Mouse (Mus musculus) layer of hippocampus, postnatal 14 days (tissue): ENCODE measurements around the gene Gopc. TPM values are rescaled to one million over a fixed set of nuclear protein-coding genes. Genes with fewer than 3 reads are reported as not detected.
A peak's percentile ranks its signal among the peaks of the same experiment; 100 is the strongest.
"Not testable (repeated sequence)": the region's sequence is repeated elsewhere in the genome, so short reads cannot be mapped to it uniquely, and the experiment has no call there.

Experiments used
- DNase-seq, 2 experiments: peaks; one replicate each; pipeline ENCODE4 v3.0.0; 2021 to 2022; ENCODE audit warnings: low spot score in 2 of 2, mixed read lengths in 1 of 2
- total RNA-seq, 2 experiments: library from RNA; stranded (reverse); gene quantifications; 2 replicates each; pipeline ENCODE4 v1.2.3; 2021

The Gopc gene
- total RNA-seq, 2 experiments from 2014 or later: 44.7 to 45.1 TPM

DNA sequence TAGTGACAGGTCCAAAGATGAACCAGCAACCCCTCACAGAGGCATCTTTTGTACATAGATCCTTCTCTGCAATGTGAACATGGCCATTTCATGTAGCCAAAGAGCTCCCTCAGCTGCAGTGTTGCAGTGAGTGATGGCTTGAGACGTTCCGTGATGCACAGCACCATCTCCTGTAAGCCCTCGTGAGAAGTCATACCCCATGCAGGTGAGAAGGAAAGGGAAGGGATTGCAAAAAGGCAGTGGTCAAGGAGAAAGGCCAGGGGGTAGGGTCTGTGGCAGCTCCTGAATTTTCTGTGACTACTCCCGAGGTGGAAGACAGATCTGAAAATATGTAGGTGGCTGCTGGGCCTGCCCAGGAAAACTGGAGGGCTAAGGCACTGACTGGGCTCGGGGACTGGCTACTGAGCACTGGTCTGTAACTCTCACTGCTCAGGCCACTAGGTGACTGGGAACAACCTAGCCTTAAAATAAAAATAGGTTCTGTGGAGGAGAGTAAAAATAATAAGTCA, 7.1 kb upstream of the Gopc start, which contains the start of gene Nepn:
Nepn (plus strand) TSS at position 51 of the 509 bp plus-strand sequence.
- DNase-seq: no peak

GRCm38 (mm10) chr10:52387192-52387591, 5.3 kb upstream of the Gopc start:
- no peak for DNase-seq

- DNase-seq: peak; percentile 35 to 68
Observed at GRCm38 (mm10) chr10:52384823-52385610, 3.1 kb upstream of the Gopc start.

- no peak for DNase-seq
Observed at GRCm38 (mm10) chr10:52383522-52383921, 1.6 kb upstream of the Gopc start.

DNA sequence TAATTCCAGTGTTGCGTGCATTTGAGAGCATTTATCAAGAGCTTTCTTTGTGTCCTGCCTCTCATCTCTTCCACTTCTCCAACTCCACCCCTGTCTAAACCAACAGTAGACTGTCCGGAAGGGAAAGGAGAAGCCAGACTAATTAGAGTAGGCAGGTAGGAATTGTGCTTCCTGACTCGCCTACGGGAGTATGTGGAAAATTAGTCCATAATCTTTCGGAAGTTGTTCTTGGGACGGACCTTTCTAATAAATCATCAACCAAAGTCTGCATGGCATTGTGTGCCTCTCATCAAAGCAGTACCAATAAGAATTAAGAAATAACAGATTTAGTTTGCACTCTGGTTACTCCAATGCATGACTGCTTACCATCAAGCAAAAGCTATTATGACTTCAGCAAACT, 1.1 kb upstream of the Gopc start:
- no peak for DNase-seq

- DNase-seq: no peak
Observed at GRCm38 (mm10) chr10:52381321-52381801, 563 bp downstream of the Gopc start.

DNA sequence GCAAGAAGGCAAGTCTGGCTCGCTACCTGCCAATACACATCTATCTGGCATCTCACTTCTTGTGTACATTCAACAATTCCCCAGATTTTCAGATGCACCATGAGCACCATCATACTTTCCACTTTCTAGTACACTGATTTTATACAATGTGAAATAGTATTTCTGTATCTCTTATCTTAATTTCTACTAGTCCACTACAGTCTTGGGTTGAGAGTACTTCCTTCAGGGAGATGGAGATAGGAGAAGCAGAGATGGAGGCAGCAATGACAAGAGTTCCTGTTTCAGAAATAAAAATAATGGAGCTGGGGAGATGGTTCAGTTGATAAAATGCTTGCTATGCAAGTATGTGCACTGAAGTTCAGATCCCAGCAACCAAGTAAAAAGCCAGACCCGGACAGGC, 4.1 kb downstream of the Gopc start:
- no peak for DNase-seq

GRCm38 (mm10) chr10:52376422-52376821, 5.5 kb downstream of the Gopc start:
- DNase-seq: no peak

DNA sequence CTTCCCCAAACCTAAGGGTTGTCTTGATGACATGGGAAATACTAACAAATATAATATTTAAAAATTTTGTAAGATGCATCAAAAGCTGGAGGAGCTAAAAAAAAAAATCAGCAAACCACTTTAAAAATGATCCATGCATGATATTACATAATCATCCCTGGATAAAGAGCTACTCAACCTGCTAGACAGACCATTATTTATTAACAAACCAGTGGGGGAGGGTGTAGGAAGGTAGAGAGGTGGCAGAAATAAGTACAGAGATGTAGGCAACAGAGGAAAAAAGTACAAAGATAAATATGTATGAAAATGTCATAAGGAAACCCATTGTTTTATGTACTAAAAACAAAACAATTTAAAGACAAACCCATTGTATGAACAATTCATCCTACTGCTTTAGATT, 7.3 kb downstream of the Gopc start:
- DNase-seq: no peak

GRCm38 (mm10) chr10:52373834-52374233, 8.1 kb downstream of the Gopc start:
- DNase-seq: no peak

DNA sequence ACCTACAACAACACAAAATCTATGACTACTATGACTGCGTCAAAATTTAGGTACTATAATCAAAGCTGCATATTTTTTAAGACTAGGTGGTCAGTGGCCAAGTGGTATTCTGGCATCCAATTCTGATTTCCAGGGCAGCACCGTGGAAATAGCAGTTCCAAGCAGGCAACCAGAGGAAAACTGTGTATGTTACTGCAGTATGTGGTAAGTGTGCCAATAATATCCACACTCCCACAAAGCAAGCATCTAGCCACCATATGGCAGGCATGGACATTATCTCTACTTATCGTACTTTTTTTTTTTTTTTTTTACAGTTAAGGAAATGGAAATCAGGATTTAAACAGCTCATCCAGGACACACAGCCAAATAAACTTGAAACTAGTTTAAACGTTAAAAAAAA, 13.5 kb downstream of the Gopc start:
- no peak for DNase-seq

DNA sequence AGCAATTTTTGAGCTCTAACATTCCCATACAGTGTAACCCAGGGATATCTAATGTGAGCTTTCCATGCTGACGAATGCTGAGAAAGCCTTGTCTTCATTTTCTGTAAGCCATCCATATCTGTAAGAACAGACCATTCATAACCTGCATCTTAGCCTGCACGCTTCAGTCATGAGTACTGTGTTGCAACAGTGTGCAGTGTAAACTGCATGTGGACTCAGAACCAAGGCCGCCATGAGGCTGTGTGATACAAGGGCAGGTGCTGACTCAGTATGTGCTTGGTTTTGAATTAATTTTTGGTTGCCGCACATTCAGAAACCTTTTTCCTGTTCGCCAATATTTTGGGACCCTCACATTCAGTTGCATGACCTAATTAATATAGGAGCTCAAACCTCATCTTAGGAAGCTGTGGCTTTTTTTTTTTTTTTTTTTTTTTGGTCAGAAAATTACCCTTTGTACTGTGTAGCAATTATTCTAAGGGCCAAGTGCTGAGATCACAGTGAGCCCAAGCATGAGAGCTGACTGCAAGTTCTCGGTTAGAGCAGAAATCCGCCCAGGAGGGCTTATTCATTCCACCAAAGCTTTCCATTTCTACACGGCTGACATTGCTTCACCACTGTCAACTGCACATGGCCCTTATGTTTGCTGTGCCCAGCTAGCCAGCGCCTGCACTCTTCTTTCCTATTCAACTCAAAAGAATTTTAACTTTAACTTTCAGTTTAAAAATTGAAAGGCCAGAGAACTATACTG, 20.9 kb downstream of the Gopc start:
- no peak for DNase-seq

DNA sequence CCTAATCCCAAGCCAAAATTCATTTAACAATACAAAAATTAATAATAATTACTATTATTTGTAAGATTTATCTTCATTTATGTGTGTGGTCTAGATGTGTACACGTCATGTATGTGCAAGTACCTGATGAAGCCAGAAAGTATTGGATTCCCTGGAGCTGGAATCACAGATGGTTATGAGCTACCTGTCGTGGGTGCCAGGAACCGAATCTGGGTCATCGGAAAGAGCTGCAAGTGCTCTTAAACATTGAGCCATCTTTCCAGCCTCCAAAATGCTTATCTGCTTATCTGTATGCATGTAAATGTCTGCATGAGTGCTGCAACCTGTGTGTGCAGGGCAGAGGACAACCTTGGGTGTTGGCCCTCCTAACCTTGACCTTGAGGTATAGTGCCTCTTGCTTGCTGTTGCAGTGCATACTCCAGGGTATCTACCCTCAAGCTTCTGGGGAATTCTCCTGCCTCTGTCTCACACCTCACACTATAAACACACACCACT, 21.6 kb downstream of the Gopc start:
- no peak for DNase-seq

DNA sequence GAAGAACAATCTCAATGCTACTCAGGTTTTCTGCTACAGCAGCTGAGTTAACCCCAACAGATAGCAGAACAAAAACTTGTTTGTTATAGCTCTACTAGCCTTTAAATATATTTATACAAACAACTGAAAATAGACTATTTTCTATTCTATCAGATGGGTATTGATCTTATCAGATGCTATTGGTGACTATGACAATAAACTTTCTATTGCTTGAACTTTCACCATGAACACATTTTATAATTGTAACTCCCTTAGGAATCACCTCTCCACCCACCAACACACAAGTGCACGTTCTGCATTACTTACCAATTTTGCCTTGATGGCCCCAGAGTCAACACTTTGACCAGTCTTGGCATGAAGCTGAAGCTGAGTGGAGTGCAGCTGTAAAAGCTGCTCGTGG, 23.5 kb downstream of the Gopc start, which contains the start of gene Gm26741:
Gm26741 (plus strand) TSS at position 301 of the 400 bp plus-strand sequence.
- no peak for DNase-seq

- DNase-seq: no peak
Observed at GRCm38 (mm10) chr10:52353184-52353583, 28.7 kb downstream of the Gopc start.

- DNase-seq: not testable (repeated sequence)
Observed at GRCm38 (mm10) chr10:52343324-52343723, 38.6 kb downstream of the Gopc start.

DNA sequence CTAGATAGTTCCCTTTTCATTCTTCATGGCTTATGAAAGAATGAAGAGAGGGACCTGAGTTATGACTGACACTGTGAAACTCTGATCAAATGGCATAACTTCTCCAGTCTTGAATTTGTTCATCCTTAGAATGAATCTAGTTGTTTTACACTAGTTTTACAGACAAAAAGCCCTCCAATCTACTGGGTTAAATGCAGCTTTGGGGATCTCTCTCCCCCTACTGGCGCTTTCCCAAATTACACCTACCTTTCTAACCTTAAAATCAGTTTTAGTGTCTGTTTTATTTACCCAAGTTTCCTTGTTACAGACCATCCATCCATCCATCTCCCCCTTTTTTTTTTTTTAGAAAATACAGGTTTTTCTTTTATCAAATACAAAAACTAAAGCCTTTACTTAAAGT, 50.9 kb downstream of the Gopc start:
- DNase-seq: peak; percentile 15 to 56

- no peak for DNase-seq
Observed at GRCm38 (mm10) chr10:52321918-52322317, 60.0 kb downstream of the Gopc start.

GRCm38 (mm10) chr10:52319506-52320286, 62.2 kb downstream of the Gopc start:
- DNase-seq: no peak

GRCm38 (mm10) chr10:52309196-52309595, 72.7 kb downstream of the Gopc start:
- no peak for DNase-seq

GRCm38 (mm10) chr10:52304574-52304973, 77.3 kb downstream of the Gopc start:
- DNase-seq: no peak
